Mouse (Mus musculus) stomach, postnatal 0 days (tissue): ENCODE measurements around the gene Smg9.

ENCODE experiments used
- CTCF ChIP-seq: IDR thresholded peaks from 2 replicates; pipeline ENCODE4 v1.5.1; 2016; ENCODE audit warnings: antibody characterized with exemption, low read depth, mild to moderate bottlenecking, moderate library complexity
- EP300 ChIP-seq: optimal IDR thresholded peaks from 2 replicates; pipeline ENCODE3; 2016; ENCODE audit warnings: antibody characterized with exemption

DNA sequence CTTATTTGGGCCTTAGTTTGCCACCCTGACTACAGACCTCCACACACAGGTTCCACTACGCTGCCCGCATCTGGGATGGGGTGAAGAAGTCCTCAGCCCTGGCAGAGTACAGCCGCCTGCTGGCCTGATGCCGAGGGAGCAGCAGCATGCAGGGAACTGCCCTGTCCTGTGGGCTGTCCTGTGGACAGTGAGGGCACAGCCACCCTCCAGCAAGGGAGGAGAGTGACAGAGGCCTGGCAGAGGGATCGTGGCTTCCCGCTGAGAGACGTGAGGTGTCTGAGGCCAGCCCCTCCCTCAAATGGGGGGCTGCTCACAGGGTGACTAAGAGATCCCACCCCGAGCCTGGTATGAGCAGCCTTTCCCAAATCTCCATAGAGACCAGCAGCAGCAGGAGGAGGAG is 22.8 kb downstream of the Smg9 start:
- TF ChIP-seq CTCF (no peak), EP300 (no peak)
